Mouse (Mus musculus) stomach, postnatal 0 days (tissue): ENCODE results near the gene Dcst2.

Experiments
- CTCF ChIP-seq: IDR thresholded peaks from 2 replicates; pipeline ENCODE4 v1.5.1; 2016; ENCODE audit warnings: antibody characterized with exemption, low read depth, mild to moderate bottlenecking, moderate library complexity
- EP300 ChIP-seq: optimal IDR thresholded peaks from 2 replicates; pipeline ENCODE3; 2016; ENCODE audit warnings: antibody characterized with exemption

DNA sequence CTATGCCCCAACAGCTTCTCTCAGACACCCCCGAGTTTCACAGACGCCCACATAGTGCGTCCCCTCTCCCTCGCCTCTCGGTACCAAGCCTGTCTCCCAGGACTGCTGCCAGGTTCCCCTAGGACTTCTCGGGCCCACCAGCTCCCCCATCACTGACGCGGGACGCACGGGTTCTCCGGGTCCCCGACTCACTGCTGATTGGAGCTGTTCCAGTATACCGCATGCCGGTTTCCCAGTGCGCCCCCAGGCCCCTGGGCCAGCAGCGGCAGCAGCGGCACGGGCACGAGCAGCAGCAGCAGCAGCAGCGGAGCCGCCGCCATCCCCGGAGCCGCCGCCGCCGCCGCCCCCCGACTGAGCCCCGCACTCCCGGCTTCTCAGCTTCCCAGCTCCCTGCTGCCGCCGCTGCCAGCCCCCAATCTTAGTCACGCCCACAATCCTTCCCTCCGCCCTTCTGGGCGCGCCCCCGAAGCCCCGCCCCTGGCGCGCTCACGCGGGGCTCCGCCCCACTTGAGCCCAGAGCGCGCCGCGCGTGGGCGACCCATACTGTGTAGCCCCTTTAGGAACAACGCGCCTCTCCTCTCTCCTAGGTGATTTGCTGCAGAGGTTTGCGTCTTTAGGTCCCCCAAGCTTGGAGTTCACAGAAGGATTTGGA, 39.1 kb upstream of the Dcst2 start, which contains the start of gene Efna3:
- TF ChIP-seq CTCF (no peak), EP300 (no peak)
